Mouse (Mus musculus) midbrain, postnatal 0 days (tissue): ENCODE data around the gene Ess2. TPM values are rescaled to one million over a fixed set of nuclear protein-coding genes. Genes with fewer than 3 reads are reported as not detected.
"Not testable (repeated sequence)": the region's sequence is repeated elsewhere in the genome, so short reads cannot be mapped to it uniquely, and the experiment has no call there.

ENCODE experiments used
- ATAC-seq: fragments of 200-750 bp; cut with Nextera tagmentation; 2 replicates; pipeline ENCODE4 v1.8.0; 2017; ENCODE audit warnings: moderate number of reproducible peaks, mild to moderate bottlenecking, moderate TSS enrichment, moderate library complexity; ENCODE audit not compliant: low FRiP score
- DNase-seq: peaks from one replicate; pipeline ENCODE4 v3.0.0-alpha.2; 2015; ENCODE audit warnings: low spot score
- H3K27ac ChIP-seq: fragments of 300-500 bp; sonication (generic); 2 replicates; pipeline ENCODE4 v1.5.1; 2014; ENCODE audit warnings: low read depth, mild to moderate bottlenecking, low read length, mixed read lengths
- H3K27me3 ChIP-seq: fragments of 300-500 bp; sonication (generic); 2 replicates; pipeline ENCODE4 v1.6.1; 2014; ENCODE audit warnings: low read length, control low read depth, mixed read lengths; ENCODE audit not compliant: insufficient read depth
- H3K36me3 ChIP-seq: fragments of 300-500 bp; sonication (generic); 2 replicates; pipeline ENCODE4 v1.6.1; 2014; ENCODE audit warnings: low read length, control low read depth, mixed read lengths; ENCODE audit not compliant: insufficient read depth
- H3K4me1 ChIP-seq: fragments of 300-500 bp; sonication (generic); 2 replicates; pipeline ENCODE4 v1.6.1; 2014; ENCODE audit warnings: mild to moderate bottlenecking, control low read depth, antibody characterized with exemption, low read length, mixed read lengths; ENCODE audit not compliant: insufficient read depth
- H3K4me2 ChIP-seq: fragments of 300-500 bp; sonication (generic); 2 replicates; pipeline ENCODE4 v1.6.1; 2014; ENCODE audit warnings: low read depth, mild to moderate bottlenecking, low read length, mixed read lengths; ENCODE audit not compliant: poor library complexity, severe bottlenecking
- H3K4me3 ChIP-seq: fragments of 300-500 bp; sonication (generic); 2 replicates; pipeline ENCODE4 v1.5.1; 2014; ENCODE audit warnings: low read depth, mild to moderate bottlenecking, low read length, moderate library complexity
- H3K9ac ChIP-seq: fragments of 300-500 bp; sonication (generic); replicated peaks from 2 replicates; pipeline ENCODE4 v1.6.1; 2014; ENCODE audit warnings: mild to moderate bottlenecking, low read length, moderate library complexity, mixed read lengths; ENCODE audit not compliant: poor library complexity, severe bottlenecking
- H3K9me3 ChIP-seq: fragments of 300-500 bp; sonication (generic); 2 replicates; pipeline ENCODE4 v1.6.1; 2016; ENCODE audit warnings: low read length, control low read depth
- CTCF ChIP-seq: IDR thresholded peaks from 2 replicates; pipeline ENCODE4 v1.5.1; 2016; ENCODE audit warnings: antibody characterized with exemption, mild to moderate bottlenecking
- WGBS: fragments of 180-500 bp; shearing (Covaris S2); extraction: QIAGEN DNeasy Blood & Tissue Kit; methylation state at CpG from one replicate; pipeline ENCODE4 v1.1.7; 2014; 5-methylcytosine and 5-hydroxymethylcytosine counted together
- polyA plus RNA-seq: library from polyadenylated mRNA; unstranded; fragments of >200 nt; fragmentation: Nextera tagmentation; extraction: Ambion mirVana; gene quantifications from 2 replicates; pipeline ENCODE4 v1.2.1, GENCODE M21; 2015
- total RNA-seq: library from RNA; depleted of rRNA; stranded (reverse); fragments of >200 nt; gene quantifications from 2 replicates; pipeline ENCODE4 v1.2.3, GENCODE M21; 2014; rRNA removed

Ess2 gene
- total RNA-seq, result 40.4 and 52.2 TPM in 2 replicates
- polyA plus RNA-seq, result 41.3 and 43.4 TPM in 2 replicates

DNA sequence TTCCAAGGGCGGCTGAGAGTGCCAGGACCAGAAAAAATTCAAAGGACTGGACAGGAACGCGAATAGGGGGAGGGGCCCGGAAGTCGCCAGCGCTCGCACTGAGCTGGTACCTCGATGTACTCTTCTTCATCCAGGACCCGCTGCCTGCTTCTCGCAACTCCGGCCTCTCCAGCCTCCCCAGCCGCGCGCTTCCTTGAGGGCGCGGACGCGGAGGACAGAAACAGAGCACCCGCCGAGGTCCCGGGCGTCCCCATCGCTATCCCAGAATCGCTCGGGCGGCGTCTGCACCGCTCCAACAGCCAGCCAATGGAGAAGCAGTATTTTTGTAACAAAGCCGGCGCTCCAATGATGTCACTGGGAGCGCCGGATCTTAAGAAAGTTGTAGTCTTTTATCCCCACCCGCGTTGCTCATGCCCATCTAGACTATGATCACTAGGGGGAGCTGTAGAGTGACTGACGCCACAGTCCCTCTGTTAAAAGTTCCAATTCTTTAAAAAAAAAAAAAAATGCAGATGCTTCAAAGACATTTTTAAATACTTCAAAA is at the start of gene Ess2:
Gene Ess2 (minus strand): TSS at position 297 of the 544 bp plus-strand sequence.
- Histone ChIP-seq H3K27me3 (peaks cover 39% of the 10 kb centered on the region), H3K4me1 (peaks cover 3% of the 10 kb centered on the region; the same call in 1 of the 2 replicates), H3K9me3 (no peaks in the 10 kb centered on the region), H3K9ac (peak within 1 kb of the TSS; percentile 74), H3K36me3 (peaks cover 24% of the 10 kb centered on the region), H3K4me2 (peak within 1 kb of the TSS; percentile 81), H3K4me3 (peak within 1 kb of the TSS; percentile 79), H3K27ac (peak within 1 kb of the TSS; percentile 55; the same call in 1 of the 2 replicates)
- peak; percentile 91 for ATAC-seq
- DNase-seq, result peak; percentile 99
- 0% methylated on average over 35 of the region's 35 CpGs for WGBS
- TF ChIP-seq CTCF, result peak; percentile 87

DNA sequence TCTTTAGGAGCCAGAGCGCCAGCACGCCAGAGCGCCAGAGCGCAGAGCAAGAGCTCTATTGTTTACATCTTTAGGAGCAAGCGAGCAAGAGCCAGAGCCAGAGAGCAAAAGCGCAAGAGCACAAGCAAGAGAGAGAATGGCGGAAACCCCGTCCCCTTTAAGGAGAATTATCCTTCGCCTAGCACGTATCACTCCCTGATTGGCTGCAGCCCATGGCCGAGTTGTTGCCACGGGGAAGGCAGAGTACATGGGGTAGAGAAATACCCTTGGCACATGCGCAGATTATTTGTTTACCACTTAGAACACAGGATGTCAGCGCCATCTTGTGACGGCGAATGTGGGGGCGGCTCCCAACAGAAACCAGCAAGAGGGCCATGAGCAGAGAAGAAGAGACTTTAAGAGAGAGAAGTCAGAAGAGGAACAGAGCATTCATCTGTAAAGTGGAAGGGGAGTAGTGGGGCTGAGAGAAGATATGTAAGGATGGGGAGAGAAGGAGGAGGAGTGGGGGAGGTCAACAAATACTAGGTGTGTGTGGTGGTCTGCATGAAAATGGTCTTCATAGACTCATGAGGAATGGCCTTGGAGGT is 45.0 kb upstream of the Ess2 start:
- H3K4me1 ChIP-seq, DNase-seq, H3K9ac ChIP-seq, H3K4me3 ChIP-seq, ATAC-seq, H3K4me2 ChIP-seq, H3K36me3 ChIP-seq, H3K9me3 ChIP-seq, H3K27me3 ChIP-seq, H3K27ac ChIP-seq: not testable (repeated sequence)
- 96% methylated on average over 17 of the region's 17 CpGs for WGBS

DNA sequence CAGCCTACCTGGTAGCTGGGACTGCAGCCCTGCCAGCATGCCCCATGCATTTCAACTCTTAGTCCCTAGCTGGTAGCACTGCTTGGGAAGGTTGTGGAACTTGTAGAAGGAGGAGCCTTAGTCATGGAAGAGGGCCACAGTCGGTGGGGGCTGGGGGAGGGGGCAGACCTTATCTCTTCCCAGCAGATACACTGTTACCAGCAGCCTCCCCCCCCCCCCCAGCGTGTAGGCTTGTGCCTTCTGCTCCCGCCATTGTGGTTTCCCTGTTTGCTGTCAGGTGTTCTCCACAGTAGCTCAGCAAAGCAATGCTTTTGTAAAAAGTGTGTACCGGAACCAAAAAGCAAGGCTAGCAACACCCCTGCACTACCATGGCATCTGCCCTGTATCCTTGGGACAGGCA is 40.5 kb upstream of the Ess2 start:
- TF ChIP-seq CTCF, result no peak
- no peaks in the 10 kb centered on the region for H3K36me3 ChIP-seq
- H3K9ac ChIP-seq, result no peak overlapping the region
- 0 out of 2 replicates have a peak, but pooled peaks cover 3% of the 10 kb centered on the region for H3K4me1 ChIP-seq
- H3K27me3 ChIP-seq, result no peaks in the 10 kb centered on the region
- no peak overlapping the region for H3K4me2 ChIP-seq
- H3K4me3 ChIP-seq, result no peak overlapping the region
- ATAC-seq (no peak), DNase-seq (no peak)
- no peaks in the 10 kb centered on the region for H3K9me3 ChIP-seq
- 90% methylated on average over 3 of the region's 4 CpGs for WGBS
- H3K27ac ChIP-seq, result no peak overlapping the region

DNA sequence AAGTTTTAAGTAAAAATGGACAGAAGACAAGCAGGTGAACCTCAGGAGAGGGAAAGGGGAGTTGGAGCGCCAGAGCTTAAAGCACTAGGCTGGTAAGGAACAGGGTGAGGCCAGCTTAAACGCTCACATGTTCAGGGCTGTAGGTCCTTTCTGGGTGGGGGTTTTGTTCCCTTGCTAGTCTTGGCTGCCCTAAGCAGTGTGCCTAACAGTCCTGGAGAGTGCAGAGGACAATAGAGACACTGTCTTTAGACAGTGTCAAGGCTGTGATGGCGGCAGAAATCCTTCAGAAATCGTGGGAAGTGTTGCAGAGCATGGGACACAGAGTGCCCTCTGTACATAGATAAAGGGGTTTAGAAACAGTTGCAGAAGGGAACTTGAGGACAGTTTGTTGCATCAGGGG is 38.9 kb upstream of the Ess2 start:
- H3K27me3 ChIP-seq, result no peaks in the 10 kb centered on the region
- no peak overlapping the region for H3K4me2 ChIP-seq
- ATAC-seq, result peak; percentile 76
- H3K4me3 ChIP-seq, result no peak overlapping the region
- H3K9ac ChIP-seq, result no peak overlapping the region; the same call in 1 of the 2 replicates
- H3K9me3 ChIP-seq, result no peaks in the 10 kb centered on the region
- H3K4me1 ChIP-seq, result 0 out of 2 replicates have a peak, but pooled peaks cover 3% of the 10 kb centered on the region
- no peak for TF ChIP-seq CTCF
- H3K36me3 ChIP-seq, result no peaks in the 10 kb centered on the region
- no peak overlapping the region for H3K27ac ChIP-seq
- DNase-seq, result peak; percentile 27
- WGBS, result 27% methylated on average over 4 of the region's 4 CpGs

DNA sequence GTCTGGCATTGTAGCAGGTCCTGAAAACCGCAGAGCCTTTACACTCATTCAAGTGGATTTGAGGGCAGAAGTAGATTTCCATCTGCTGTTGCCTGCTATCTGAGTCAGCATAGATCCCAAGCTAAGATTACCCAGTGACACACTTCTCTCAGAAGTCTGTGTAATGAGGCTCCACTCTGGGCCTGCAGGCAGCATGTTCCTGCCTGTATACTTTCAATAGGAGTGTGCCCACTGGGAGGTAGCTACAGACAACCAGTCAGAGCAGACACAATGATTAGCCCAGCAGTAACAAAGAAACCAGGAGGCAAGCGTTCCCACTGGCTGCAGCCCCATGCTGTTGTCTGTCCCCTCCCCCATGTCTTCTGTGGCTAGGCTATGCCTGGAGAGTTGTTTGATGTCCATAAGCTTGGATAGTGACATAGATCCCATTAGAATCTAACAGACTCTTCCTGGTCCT is 38.3 kb upstream of the Ess2 start:
- Histone ChIP-seq H3K4me3 (no peak overlapping the region), H3K9ac (no peak overlapping the region), H3K9me3 (no peaks in the 10 kb centered on the region), H3K27me3 (no peaks in the 10 kb centered on the region), H3K27ac (no peak overlapping the region), H3K4me1 (0 out of 2 replicates have a peak, but pooled peaks cover 3% of the 10 kb centered on the region), H3K4me2 (no peak overlapping the region), H3K36me3 (no peaks in the 10 kb centered on the region)
- 7% methylated on average over 2 of the region's 2 CpGs for WGBS
- no peak for TF ChIP-seq CTCF
- ATAC-seq (peak; percentile 56; the same call in 1 of the 2 replicates), DNase-seq (no peak)

DNA sequence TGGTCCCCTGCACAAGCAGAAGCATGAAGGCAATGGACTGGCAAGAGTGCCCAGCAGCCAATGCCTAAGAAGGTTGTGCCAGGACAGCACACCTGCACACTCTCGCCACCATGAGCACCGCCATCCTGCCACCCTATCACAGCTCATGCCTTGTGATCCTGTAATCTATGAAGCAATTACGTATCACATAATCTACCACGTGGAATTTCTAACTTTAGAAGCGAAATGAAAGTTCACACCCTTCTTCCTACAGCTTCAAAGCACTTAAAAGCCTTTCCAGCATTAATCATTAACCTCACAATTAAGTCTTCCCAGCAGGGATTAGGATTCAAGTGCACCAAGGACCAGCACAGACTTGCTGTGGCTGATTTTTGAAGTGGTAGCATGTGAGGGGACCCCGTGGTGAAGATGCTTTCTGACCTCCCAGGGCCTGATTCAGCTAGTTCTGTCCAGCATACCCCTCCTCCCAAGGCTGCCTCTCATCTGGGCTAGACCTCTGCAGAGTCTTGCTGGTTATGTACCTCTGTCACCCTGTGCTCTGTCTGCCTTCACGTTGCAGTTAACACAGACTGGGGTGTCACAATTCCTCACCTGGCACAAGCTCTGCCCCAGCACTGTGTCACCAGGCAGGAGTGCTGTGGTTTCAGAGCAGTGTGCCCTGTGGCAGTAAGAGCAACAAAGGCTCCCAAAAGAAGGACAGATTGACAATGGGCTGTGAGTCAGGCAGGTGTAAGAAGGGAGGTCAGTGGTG is 34.1 kb upstream of the Ess2 start:
- DNase-seq (no peak), ATAC-seq (no peak)
- 0 out of 2 replicates have a peak, but pooled peaks cover 3% of the 10 kb centered on the region for H3K4me1 ChIP-seq
- no peaks in the 10 kb centered on the region for H3K9me3 ChIP-seq
- no peaks in the 10 kb centered on the region for H3K27me3 ChIP-seq
- no peak overlapping the region for H3K9ac ChIP-seq
- H3K36me3 ChIP-seq, result no peaks in the 10 kb centered on the region
- no peak overlapping the region for H3K4me2 ChIP-seq
- TF ChIP-seq CTCF, result no peak
- 58% methylated on average over 7 of the region's 7 CpGs for WGBS
- no peak overlapping the region for H3K27ac ChIP-seq
- H3K4me3 ChIP-seq, result no peak overlapping the region
